Mouse (Mus musculus) brain, embryonic 18.5 days (tissue): ENCODE measurements around the gene Aktip.
A peak's percentile ranks its signal among the peaks of the same experiment; 100 is the strongest.

Experiments used
- DNase-seq: peaks from one replicate; pipeline ENCODE4 v3.0.0-alpha.2; 2012; ENCODE audit warnings: low read depth, low spot score

The Aktip gene

GRCm38 (mm10) chr8:91190816-91191340 lies 8.9 kb downstream of the Aktip start:
- DNase-seq, result peak; percentile 42

- DNase-seq, result no peak
Measured at GRCm38 (mm10) chr8:91188152-91188551, 11.6 kb downstream of the Aktip start.

DNA sequence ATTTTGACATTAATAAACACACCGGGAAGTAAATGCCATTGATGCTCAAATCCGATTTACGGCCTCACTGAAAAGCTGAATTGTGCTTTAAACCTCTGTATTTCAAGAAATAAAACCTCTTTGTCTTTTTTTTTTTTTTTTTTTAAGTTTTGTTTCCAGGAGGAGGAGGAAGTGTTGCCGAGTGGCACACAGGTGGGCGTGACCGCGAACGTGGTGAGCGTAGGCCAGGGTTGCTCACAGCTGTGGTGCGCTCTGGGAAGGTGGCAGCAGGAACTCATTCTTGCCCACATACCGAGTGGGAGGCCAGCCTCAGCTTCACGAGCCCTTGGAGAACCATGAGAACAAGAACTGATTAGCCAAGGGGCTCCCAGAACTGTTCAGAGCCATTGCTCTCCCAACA lies 13.4 kb downstream of the Aktip start:
- no peak for DNase-seq

- no peak for DNase-seq
Measured at GRCm38 (mm10) chr8:91177708-91178107, 22.1 kb downstream of the Aktip start.

- DNase-seq, result no peak
Measured at GRCm38 (mm10) chr8:91176176-91176575, 23.6 kb downstream of the Aktip start.

GRCm38 (mm10) chr8:91171605-91172004 lies 28.2 kb downstream of the Aktip start:
- no peak for DNase-seq

GRCm38 (mm10) chr8:91170914-91171313 lies 28.9 kb downstream of the Aktip start:
- DNase-seq, result peak; percentile 40

- no peak for DNase-seq
Measured at GRCm38 (mm10) chr8:91170152-91170551, 29.6 kb downstream of the Aktip start.

- no peak for DNase-seq
Measured at GRCm38 (mm10) chr8:91159959-91160800, 39.6 kb downstream of the Aktip start.

- DNase-seq, result no peak
Measured at GRCm38 (mm10) chr8:91158617-91159016, 41.2 kb downstream of the Aktip start.

- no peak for DNase-seq
Measured at GRCm38 (mm10) chr8:91154564-91154963, 45.2 kb downstream of the Aktip start.

DNA sequence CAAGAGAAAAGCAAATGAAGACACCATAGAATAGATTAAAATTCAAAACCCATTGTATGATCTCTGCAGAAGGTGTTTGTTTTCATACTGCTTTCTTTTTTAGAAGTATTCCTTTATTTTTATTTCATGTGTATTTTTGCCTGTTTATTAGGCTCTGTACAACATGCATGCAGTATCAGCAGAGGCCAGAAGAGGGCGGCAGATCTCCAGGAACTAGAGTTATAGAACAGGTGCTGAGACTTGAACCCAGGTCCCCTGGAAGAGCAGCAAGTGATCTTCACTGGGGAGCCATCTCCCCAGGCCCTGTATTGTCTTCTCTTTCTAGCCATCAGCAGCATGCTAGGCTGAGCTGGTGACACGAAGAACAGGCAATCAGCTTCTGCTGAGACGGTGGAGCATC lies 45.9 kb downstream of the Aktip start:
- no peak for DNase-seq

GRCm38 (mm10) chr8:91151531-91151930 lies 48.2 kb downstream of the Aktip start:
- no peak for DNase-seq

DNA sequence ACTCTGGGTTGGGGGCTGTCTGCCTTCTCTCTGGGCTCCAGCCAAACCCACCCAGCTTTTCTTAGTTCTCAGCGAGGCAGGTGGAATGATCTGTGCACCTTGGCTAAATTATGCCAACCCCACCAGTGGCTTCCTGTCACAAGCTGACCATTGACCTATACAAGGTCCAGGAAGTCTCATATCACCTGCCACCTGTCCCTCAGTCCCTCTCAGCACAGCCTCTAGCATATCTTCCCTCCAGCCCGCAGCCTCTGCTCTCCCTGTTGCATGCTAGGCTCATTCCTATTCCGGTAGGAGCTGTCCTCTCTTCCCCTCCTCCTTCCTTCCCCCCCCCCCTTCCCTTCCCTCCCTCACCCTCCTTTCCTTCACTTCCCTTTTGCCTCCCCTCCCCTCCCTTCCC lies 50.5 kb downstream of the Aktip start:
- DNase-seq, result no peak

GRCm38 (mm10) chr8:91148643-91149178 lies 51.1 kb downstream of the Aktip start:
- no peak for DNase-seq

- DNase-seq, result no peak
Measured at GRCm38 (mm10) chr8:91147715-91148114, 52.1 kb downstream of the Aktip start.

DNA sequence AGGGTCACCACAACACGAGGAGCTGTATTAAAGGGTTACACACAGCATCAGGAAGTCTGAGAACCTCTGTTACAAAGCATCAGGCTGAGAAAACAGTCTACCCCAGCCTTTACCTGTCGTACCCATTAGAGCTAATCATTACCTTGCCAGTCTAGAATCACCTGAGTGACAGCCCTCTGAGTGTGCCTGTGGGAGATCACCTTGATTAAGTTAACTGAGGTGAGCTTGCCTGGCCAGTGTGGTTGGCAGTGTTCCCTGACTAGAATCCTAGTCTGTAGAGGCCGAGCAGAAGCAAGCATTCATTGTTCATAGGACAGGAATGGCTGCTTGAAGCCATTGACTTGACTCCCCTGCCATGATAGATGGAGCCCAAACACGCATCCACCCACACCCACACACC lies 58.9 kb downstream of the Aktip start:
- no peak for DNase-seq

GRCm38 (mm10) chr8:91135308-91136181 lies 64.2 kb downstream of the Aktip start:
- DNase-seq, result no peak

- no peak for DNase-seq
Measured at GRCm38 (mm10) chr8:91134659-91135058, 65.1 kb downstream of the Aktip start.

DNA sequence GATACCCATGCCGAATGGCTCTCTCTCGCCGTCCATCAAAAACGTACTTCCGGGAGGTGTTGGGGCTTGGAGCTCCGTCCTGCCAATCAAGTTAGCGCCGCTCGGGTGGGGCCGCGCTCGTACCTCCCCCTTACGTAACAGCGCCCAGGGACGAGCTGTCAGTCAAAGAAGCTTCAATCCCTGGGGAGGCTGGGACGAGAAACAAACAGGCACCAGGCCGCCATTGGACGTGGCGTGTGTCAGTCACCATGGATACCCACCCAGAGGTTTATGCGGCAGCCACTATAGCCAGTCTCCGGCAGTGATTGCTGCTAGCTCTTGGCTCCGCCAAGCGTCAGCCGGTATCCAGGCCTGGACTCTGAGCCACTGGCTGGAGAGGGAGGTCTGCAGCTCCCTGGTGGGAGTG lies 65.7 kb downstream of the Aktip start:
- DNase-seq, result peak; percentile 100

- DNase-seq, result no peak
Measured at GRCm38 (mm10) chr8:91133441-91134069, 66.2 kb downstream of the Aktip start.

GRCm38 (mm10) chr8:91132731-91133130 lies 67.0 kb downstream of the Aktip start:
- no peak for DNase-seq
